Mouse (Mus musculus): ENCODE data around the gene Pla2g10. TPM values are rescaled to one million over a fixed set of nuclear protein-coding genes. Genes with fewer than 3 reads are reported as not detected.

The Pla2g10 gene
- total and polyA plus RNA-seq, 3 experiments, result 0.16 TPM; not detected in 2

GRCm38 (mm10) chr16:13716821-13717553 is 13.8 kb downstream of the Pla2g10 start:
- no peak overlapping the region for H3K9ac ChIP-seq (ENCODE audit: low read depth, low read length)
- intact Hi-C loops (cut with DNase I), result no loop called here
- H3K36me3 ChIP-seq (ENCODE audit: control insufficient read depth, insufficient read depth, low read length), result no peaks in the 10 kb centered on the region
- 75% methylated on average over 2 of the region's 2 CpGs for WGBS
- no peak for DNase-seq
- no peaks in the 10 kb centered on the region for H3K4me1 ChIP-seq (ENCODE audit: control insufficient read depth, insufficient read depth, low read length)
- no peaks in the 10 kb centered on the region for H3K27me3 ChIP-seq (ENCODE audit: control insufficient read depth, insufficient read depth, low read length)
- H3K4me3 ChIP-seq, result no peak overlapping the region
- TF ChIP-seq EP300 (IDR thresholded peaks at IDR 0.05; ENCODE audit: insufficient read depth, low read depth, low read length) (no peak), POLR2A (IDR thresholded peaks at IDR 0.05; ENCODE audit: insufficient read depth, low read depth, low read length) (no peak), CTCF (IDR thresholded peaks at IDR 0.05) (no peak)
- H3K27ac ChIP-seq, result no peak overlapping the region
- no peaks in the 10 kb centered on the region for H3K79me2 ChIP-seq (replicated peaks; ENCODE audit: control insufficient read depth, insufficient read depth, low read length)

DNA sequence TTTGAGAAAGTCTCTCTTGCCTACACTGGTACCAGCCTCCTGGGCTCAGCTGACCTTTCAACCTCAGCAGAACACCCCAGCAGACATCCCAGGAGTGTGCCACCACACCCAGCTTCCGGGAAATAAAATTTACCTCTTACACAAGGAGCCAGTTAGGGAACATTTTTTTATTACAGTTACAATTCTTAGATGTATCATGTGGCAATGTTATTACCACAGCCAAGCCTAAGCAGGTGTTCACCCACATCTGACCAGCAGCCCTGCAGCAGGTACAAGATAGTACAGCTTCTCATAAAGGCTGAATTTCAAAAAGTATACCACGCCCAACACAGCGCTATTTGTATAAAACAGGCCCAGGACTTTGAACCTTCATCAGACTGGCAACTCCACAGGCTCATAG is 15.9 kb downstream of the Pla2g10 start:
- Histone ChIP-seq H3K4me3 (no peak overlapping the region), H3K4me1 (ENCODE audit: control insufficient read depth, insufficient read depth, low read length) (no peaks in the 10 kb centered on the region), H3K36me3 (ENCODE audit: control insufficient read depth, insufficient read depth, low read length) (no peaks in the 10 kb centered on the region), H3K9ac (ENCODE audit: low read depth, low read length) (no peak overlapping the region), H3K79me2 (replicated peaks; ENCODE audit: control insufficient read depth, insufficient read depth, low read length) (no peaks in the 10 kb centered on the region), H3K27me3 (ENCODE audit: control insufficient read depth, insufficient read depth, low read length) (no peaks in the 10 kb centered on the region), H3K27ac (no peak overlapping the region)
- 93% methylated on average over 3 of the region's 3 CpGs for WGBS
- intact Hi-C loops (cut with DNase I), result no loop called here
- no peak for DNase-seq
- TF ChIP-seq EP300 (IDR thresholded peaks at IDR 0.05; ENCODE audit: insufficient read depth, low read depth, low read length), result no peak
- TF ChIP-seq POLR2A (IDR thresholded peaks at IDR 0.05; ENCODE audit: insufficient read depth, low read depth, low read length), result no peak
- TF ChIP-seq CTCF (IDR thresholded peaks at IDR 0.05), result no peak

- DNase-seq, result no peak
These were observed 26.1 kb downstream of the Pla2g10 start for GRCm38 (mm10) chr16:13704676-13705075.

GRCm38 (mm10) chr16:13702184-13702583 is 28.6 kb downstream of the Pla2g10 start:
- Histone ChIP-seq H3K27ac (no peak overlapping the region), H3K27me3 (ENCODE audit: control insufficient read depth, insufficient read depth, low read length) (no peaks in the 10 kb centered on the region), H3K36me3 (ENCODE audit: control insufficient read depth, insufficient read depth, low read length) (peaks cover 8% of the 10 kb centered on the region), H3K79me2 (replicated peaks; ENCODE audit: control insufficient read depth, insufficient read depth, low read length) (no peaks in the 10 kb centered on the region; the same call in 1 of the 2 replicates), H3K4me1 (ENCODE audit: control insufficient read depth, insufficient read depth, low read length) (no peaks in the 10 kb centered on the region), H3K4me3 (no peak overlapping the region), H3K9ac (ENCODE audit: low read depth, low read length) (no peak overlapping the region)
- TF ChIP-seq EP300 (IDR thresholded peaks at IDR 0.05; ENCODE audit: insufficient read depth, low read depth, low read length) (no peak), CTCF (IDR thresholded peaks at IDR 0.05) (no peak), POLR2A (IDR thresholded peaks at IDR 0.05; ENCODE audit: insufficient read depth, low read depth, low read length) (no peak)
- DNase-seq, result no peak
- intact Hi-C loops (cut with DNase I), result no loop called here
- 95% methylated on average over 7 of the region's 7 CpGs for WGBS

More at GRCm38 (mm10) chr16:13704676-13705075, 26.1 kb downstream of the Pla2g10 start:
- intact Hi-C loops (cut with DNase I), result no loop called here
- H3K9ac ChIP-seq (ENCODE audit: low read depth, low read length), result no peak overlapping the region
- H3K27me3 ChIP-seq (ENCODE audit: control insufficient read depth, insufficient read depth, low read length), result no peaks in the 10 kb centered on the region
- no peak overlapping the region for H3K27ac ChIP-seq
- no peaks in the 10 kb centered on the region for H3K36me3 ChIP-seq (ENCODE audit: control insufficient read depth, insufficient read depth, low read length)
- TF ChIP-seq POLR2A (IDR thresholded peaks at IDR 0.05; ENCODE audit: insufficient read depth, low read depth, low read length) (no peak), CTCF (IDR thresholded peaks at IDR 0.05) (no peak), EP300 (IDR thresholded peaks at IDR 0.05; ENCODE audit: insufficient read depth, low read depth, low read length) (no peak)
- no peaks in the 10 kb centered on the region for H3K79me2 ChIP-seq (replicated peaks; ENCODE audit: control insufficient read depth, insufficient read depth, low read length)
- no peaks in the 10 kb centered on the region for H3K4me1 ChIP-seq (ENCODE audit: control insufficient read depth, insufficient read depth, low read length)
- no peak overlapping the region for H3K4me3 ChIP-seq
- WGBS, result 96% methylated on average over 10 of the region's 10 CpGs

- H3K27me3 ChIP-seq (ENCODE audit: control insufficient read depth, insufficient read depth, low read length), result no peaks in the 10 kb centered on the region
- H3K36me3 ChIP-seq (ENCODE audit: control insufficient read depth, insufficient read depth, low read length), result peaks cover 8% of the 10 kb centered on the region
- H3K27ac ChIP-seq, result no peak overlapping the region
- WGBS, result 93% methylated on average over 7 of the region's 7 CpGs
- peak; percentile 37 for TF ChIP-seq CTCF (IDR thresholded peaks at IDR 0.05)
- no peak for TF ChIP-seq EP300 (IDR thresholded peaks at IDR 0.05; ENCODE audit: insufficient read depth, low read depth, low read length)
- intact Hi-C loops (cut with DNase I), result no loop called here
- no peaks in the 10 kb centered on the region; the same call in 1 of the 2 replicates for H3K79me2 ChIP-seq (replicated peaks; ENCODE audit: control insufficient read depth, insufficient read depth, low read length)
- no peak overlapping the region for H3K9ac ChIP-seq (ENCODE audit: low read depth, low read length)
- no peak for DNase-seq
- H3K4me1 ChIP-seq (ENCODE audit: control insufficient read depth, insufficient read depth, low read length), result no peaks in the 10 kb centered on the region
- H3K4me3 ChIP-seq, result no peak overlapping the region
These were observed 31.8 kb downstream of the Pla2g10 start for GRCm38 (mm10) chr16:13698998-13699397.

DNA sequence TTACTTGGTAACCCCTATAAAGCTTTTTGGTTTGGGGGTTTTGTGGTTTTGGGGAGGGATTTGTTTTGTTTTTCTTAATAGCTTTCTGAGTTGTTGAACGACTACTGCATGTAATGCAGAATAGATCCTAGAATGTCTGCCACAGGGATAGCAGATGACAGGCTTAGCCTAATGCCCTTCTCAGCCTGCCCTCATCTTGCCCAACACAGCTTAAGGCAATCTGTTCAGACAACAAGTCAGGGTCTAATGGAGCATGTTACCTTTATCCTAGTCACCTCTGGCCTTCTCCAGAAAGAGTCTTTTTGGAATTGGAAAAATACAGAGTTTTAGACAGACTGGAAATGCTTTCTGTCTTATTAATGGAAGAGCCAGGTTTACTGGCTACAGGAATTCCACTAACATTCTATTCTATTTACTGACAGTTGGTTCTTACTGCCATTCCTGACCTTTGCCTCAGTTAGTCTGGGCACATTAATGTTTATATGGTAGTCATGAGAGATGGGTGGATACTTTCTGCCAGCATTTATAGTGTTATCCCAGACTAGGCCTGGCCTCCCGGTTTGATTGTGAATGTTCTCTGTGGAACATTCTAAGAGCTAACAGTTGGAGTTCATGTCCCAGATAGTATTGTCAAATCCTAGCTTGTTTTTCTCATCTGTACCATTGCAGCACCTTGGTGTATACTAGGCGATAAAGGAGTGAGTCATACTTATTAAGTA is 52.0 kb downstream of the Pla2g10 start:
- no peak for DNase-seq
- Histone ChIP-seq H3K9ac (ENCODE audit: low read depth, low read length) (no peak overlapping the region), H3K27me3 (ENCODE audit: control insufficient read depth, insufficient read depth, low read length) (no peaks in the 10 kb centered on the region), H3K79me2 (replicated peaks; ENCODE audit: control insufficient read depth, insufficient read depth, low read length) (peaks cover 5% of the 10 kb centered on the region), H3K27ac (peak overlapping the region; percentile 29), H3K4me3 (no peak overlapping the region), H3K36me3 (ENCODE audit: control insufficient read depth, insufficient read depth, low read length) (peaks cover 21% of the 10 kb centered on the region), H3K4me1 (ENCODE audit: control insufficient read depth, insufficient read depth, low read length) (peaks cover 1% of the 10 kb centered on the region)
- TF ChIP-seq POLR2A (IDR thresholded peaks at IDR 0.05; ENCODE audit: insufficient read depth, low read depth, low read length), result no peak
- TF ChIP-seq CTCF (IDR thresholded peaks at IDR 0.05), result no peak
- no peak for TF ChIP-seq EP300 (IDR thresholded peaks at IDR 0.05; ENCODE audit: insufficient read depth, low read depth, low read length)
- intact Hi-C loops (cut with DNase I), result no loop called here
- WGBS, result 67% methylated on average over 3 of the region's 3 CpGs
